Mouse (Mus musculus) midbrain, embryonic 15.5 days (tissue): ENCODE data around the gene Aldh9a1. TPM values are rescaled to one million over a fixed set of nuclear protein-coding genes. Genes with fewer than 3 reads are reported as not detected.

ENCODE experiments used
- ATAC-seq: fragments of 200-750 bp; cut with Nextera tagmentation; replicated peaks from 2 replicates; pipeline ENCODE4 v1.8.0; 2017; ENCODE audit warnings: moderate TSS enrichment
- H3K27ac ChIP-seq: fragments of 300-500 bp; sonication (generic); 2 replicates; pipeline ENCODE4 v1.5.1; 2015; ENCODE audit warnings: mild to moderate bottlenecking, inconsistent platforms
- H3K27me3 ChIP-seq: fragments of 300-500 bp; sonication (generic); replicated peaks from 2 replicates; pipeline ENCODE4 v1.6.1; 2015; ENCODE audit warnings: inconsistent platforms
- H3K36me3 ChIP-seq: fragments of 300-500 bp; sonication (generic); replicated peaks from 2 replicates; pipeline ENCODE4 v1.6.1; 2015; ENCODE audit warnings: inconsistent platforms
- H3K4me1 ChIP-seq: fragments of 300-500 bp; sonication (generic); 2 replicates; pipeline ENCODE4 v1.6.1; 2015; ENCODE audit warnings: inconsistent platforms
- H3K4me2 ChIP-seq: fragments of 300-500 bp; sonication (generic); 2 replicates; pipeline ENCODE4 v1.6.1; 2015; ENCODE audit warnings: inconsistent platforms, mild to moderate bottlenecking, moderate library complexity
- H3K4me3 ChIP-seq: fragments of 300-500 bp; sonication (generic); 2 replicates; pipeline ENCODE4 v1.5.1; 2015; ENCODE audit warnings: mild to moderate bottlenecking, inconsistent platforms
- H3K9ac ChIP-seq: fragments of 300-500 bp; sonication (generic); 2 replicates; pipeline ENCODE4 v1.6.1; 2015; ENCODE audit warnings: mild to moderate bottlenecking, inconsistent platforms
- H3K9me3 ChIP-seq: fragments of 300-500 bp; sonication (generic); 2 replicates; pipeline ENCODE4 v1.6.1; 2016; ENCODE audit warnings: inconsistent platforms
- WGBS: fragments of 180-500 bp; shearing (Covaris S2); methylation state at CpG from one replicate; pipeline ENCODE4 v1.1.7; 2015; ENCODE audit warnings: mixed read lengths; 5-methylcytosine and 5-hydroxymethylcytosine counted together
- polyA plus RNA-seq: library from polyadenylated mRNA; unstranded; fragments of >200 nt; fragmentation: Nextera tagmentation; extraction: Ambion mirVana; gene quantifications from 2 replicates; pipeline ENCODE4 v1.2.1, GENCODE M21; 2015

Aldh9a1 gene
- polyA plus RNA-seq, 1 experiment from 2014 or later, result 33.4 TPM

GRCm38 (mm10) chr1:167379751-167380150, 30.0 kb downstream of the Aldh9a1 start:
- H3K4me1 ChIP-seq, result no peaks in the 10 kb centered on the region
- no peak for ATAC-seq

GRCm38 (mm10) chr1:167380223-167380622, 30.4 kb downstream of the Aldh9a1 start:
- Histone ChIP-seq H3K4me1 (no peaks in the 10 kb centered on the region), H3K4me3 (no peak overlapping the region), H3K4me2 (no peak overlapping the region), H3K9ac (no peak overlapping the region), H3K27ac (no peak overlapping the region), H3K27me3 (no peaks in the 10 kb centered on the region), H3K36me3 (peaks cover 6% of the 10 kb centered on the region; the same call in 1 of the 2 replicates), H3K9me3 (no peaks in the 10 kb centered on the region)
- 72% methylated on average over 2 of the region's 2 CpGs for WGBS
- no peak for ATAC-seq

More at GRCm38 (mm10) chr1:167379751-167380150, 30.0 kb downstream of the Aldh9a1 start:
- 68% methylated on average over 5 of the region's 5 CpGs for WGBS
- H3K4me3 ChIP-seq, result no peak overlapping the region
- H3K4me2 ChIP-seq, result no peak overlapping the region
- no peak overlapping the region for H3K9ac ChIP-seq
- no peaks in the 10 kb centered on the region for H3K27me3 ChIP-seq
- no peak overlapping the region for H3K27ac ChIP-seq
- H3K9me3 ChIP-seq, result no peaks in the 10 kb centered on the region
- H3K36me3 ChIP-seq, result peaks cover 6% of the 10 kb centered on the region; the same call in 1 of the 2 replicates

GRCm38 (mm10) chr1:167381050-167382015, 31.5 kb downstream of the Aldh9a1 start:
- Histone ChIP-seq H3K9ac (no peak overlapping the region), H3K27me3 (no peaks in the 10 kb centered on the region), H3K36me3 (peaks cover 1% of the 10 kb centered on the region; the same call in 1 of the 2 replicates), H3K4me2 (no peak overlapping the region), H3K9me3 (no peaks in the 10 kb centered on the region), H3K27ac (no peak overlapping the region), H3K4me1 (no peaks in the 10 kb centered on the region), H3K4me3 (no peak overlapping the region)
- WGBS, result 88% methylated on average over 8 of the region's 8 CpGs
- ATAC-seq, result no peak

- no peaks in the 10 kb centered on the region for H3K9me3 ChIP-seq
- H3K4me2 ChIP-seq, result no peak overlapping the region
- WGBS, result 85% methylated on average over 7 of the region's 7 CpGs
- no peak overlapping the region for H3K9ac ChIP-seq
- no peaks in the 10 kb centered on the region for H3K36me3 ChIP-seq
- no peaks in the 10 kb centered on the region for H3K27me3 ChIP-seq
- no peaks in the 10 kb centered on the region for H3K4me1 ChIP-seq
- no peak overlapping the region for H3K27ac ChIP-seq
- no peak overlapping the region for H3K4me3 ChIP-seq
- ATAC-seq, result no peak
These were observed 32.5 kb downstream of the Aldh9a1 start for GRCm38 (mm10) chr1:167382316-167382715.

- no peak overlapping the region for H3K9ac ChIP-seq
- WGBS, result 81% methylated on average over 5 of the region's 5 CpGs
- no peak overlapping the region for H3K4me2 ChIP-seq
- no peaks in the 10 kb centered on the region for H3K9me3 ChIP-seq
- no peaks in the 10 kb centered on the region for H3K27me3 ChIP-seq
- H3K27ac ChIP-seq, result no peak overlapping the region
- no peak for ATAC-seq
- no peak overlapping the region for H3K4me3 ChIP-seq
- H3K4me1 ChIP-seq, result no peaks in the 10 kb centered on the region
- H3K36me3 ChIP-seq, result no peaks in the 10 kb centered on the region
These were observed 33.0 kb downstream of the Aldh9a1 start for GRCm38 (mm10) chr1:167382763-167383162.

- Histone ChIP-seq H3K27me3 (no peaks in the 10 kb centered on the region), H3K9ac (no peak overlapping the region), H3K4me1 (no peaks in the 10 kb centered on the region), H3K4me3 (no peak overlapping the region), H3K9me3 (no peaks in the 10 kb centered on the region), H3K27ac (no peak overlapping the region), H3K36me3 (no peaks in the 10 kb centered on the region), H3K4me2 (no peak overlapping the region)
- no peak for ATAC-seq
- WGBS, result 86% methylated on average over 5 of the region's 5 CpGs
These were observed 33.4 kb downstream of the Aldh9a1 start for GRCm38 (mm10) chr1:167383178-167383577.

GRCm38 (mm10) chr1:167384156-167384555, 34.4 kb downstream of the Aldh9a1 start:
- no peak overlapping the region for H3K27ac ChIP-seq
- H3K27me3 ChIP-seq, result no peaks in the 10 kb centered on the region
- H3K9me3 ChIP-seq, result no peaks in the 10 kb centered on the region
- 83% methylated on average over 3 of the region's 3 CpGs for WGBS
- no peaks in the 10 kb centered on the region for H3K36me3 ChIP-seq
- no peaks in the 10 kb centered on the region for H3K4me1 ChIP-seq
- no peak overlapping the region for H3K9ac ChIP-seq
- H3K4me3 ChIP-seq, result no peak overlapping the region
- no peak for ATAC-seq
- H3K4me2 ChIP-seq, result no peak overlapping the region

- WGBS, result 89% methylated on average over 2 of the region's 2 CpGs
- H3K27ac ChIP-seq, result no peak overlapping the region
- ATAC-seq, result no peak
- no peaks in the 10 kb centered on the region for H3K27me3 ChIP-seq
- H3K4me2 ChIP-seq, result no peak overlapping the region
- H3K9ac ChIP-seq, result no peak overlapping the region
- H3K36me3 ChIP-seq, result no peaks in the 10 kb centered on the region
- no peak overlapping the region for H3K4me3 ChIP-seq
- no peaks in the 10 kb centered on the region for H3K9me3 ChIP-seq
- no peaks in the 10 kb centered on the region for H3K4me1 ChIP-seq
These were observed 35.4 kb downstream of the Aldh9a1 start for GRCm38 (mm10) chr1:167385211-167385610.

- WGBS, result 41% methylated on average over 5 of the region's 5 CpGs
- no peaks in the 10 kb centered on the region for H3K27me3 ChIP-seq
- no peak overlapping the region for H3K9ac ChIP-seq
- no peak overlapping the region for H3K27ac ChIP-seq
- H3K9me3 ChIP-seq, result no peaks in the 10 kb centered on the region
- H3K36me3 ChIP-seq, result no peaks in the 10 kb centered on the region
- ATAC-seq, result no peak
- no peaks in the 10 kb centered on the region for H3K4me1 ChIP-seq
- H3K4me2 ChIP-seq, result no peak overlapping the region
- no peak overlapping the region for H3K4me3 ChIP-seq
These were observed 35.8 kb downstream of the Aldh9a1 start for GRCm38 (mm10) chr1:167385636-167386035.

- Histone ChIP-seq H3K27ac (no peak overlapping the region), H3K27me3 (no peaks in the 10 kb centered on the region; the same call in 1 of the 2 replicates), H3K4me1 (no peaks in the 10 kb centered on the region), H3K9me3 (no peaks in the 10 kb centered on the region), H3K4me2 (no peak overlapping the region), H3K4me3 (no peak overlapping the region), H3K36me3 (no peaks in the 10 kb centered on the region), H3K9ac (no peak overlapping the region)
- 56% methylated on average over 2 of the region's 2 CpGs for WGBS
- no peak for ATAC-seq
These were observed 36.7 kb downstream of the Aldh9a1 start for GRCm38 (mm10) chr1:167386466-167386865.

- Histone ChIP-seq H3K27ac (no peak overlapping the region), H3K4me1 (peaks cover 5% of the 10 kb centered on the region), H3K4me3 (no peak overlapping the region), H3K4me2 (no peak overlapping the region), H3K9ac (no peak overlapping the region), H3K9me3 (no peaks in the 10 kb centered on the region), H3K27me3 (no peaks in the 10 kb centered on the region; the same call in 1 of the 2 replicates), H3K36me3 (no peaks in the 10 kb centered on the region)
- no peak for ATAC-seq
- WGBS, result 91% methylated on average over 2 of the region's 2 CpGs
These were observed 37.5 kb downstream of the Aldh9a1 start for GRCm38 (mm10) chr1:167387310-167387709.

- Histone ChIP-seq H3K27ac (no peak overlapping the region), H3K9me3 (no peaks in the 10 kb centered on the region), H3K27me3 (no peaks in the 10 kb centered on the region; the same call in 1 of the 2 replicates), H3K36me3 (no peaks in the 10 kb centered on the region), H3K9ac (no peak overlapping the region), H3K4me2 (no peak overlapping the region), H3K4me3 (no peak overlapping the region), H3K4me1 (peaks cover 9% of the 10 kb centered on the region)
- no peak for ATAC-seq
- WGBS, result 77% methylated on average over 3 of the region's 3 CpGs
These were observed 38.0 kb downstream of the Aldh9a1 start for GRCm38 (mm10) chr1:167387796-167388195.

- no peak overlapping the region for H3K4me2 ChIP-seq
- H3K27ac ChIP-seq, result no peak overlapping the region
- 81% methylated on average over 6 of the region's 6 CpGs for WGBS
- H3K4me1 ChIP-seq, result peaks cover 15% of the 10 kb centered on the region
- H3K36me3 ChIP-seq, result no peaks in the 10 kb centered on the region
- H3K27me3 ChIP-seq, result no peaks in the 10 kb centered on the region; the same call in 1 of the 2 replicates
- no peaks in the 10 kb centered on the region for H3K9me3 ChIP-seq
- H3K4me3 ChIP-seq, result no peak overlapping the region
- no peak overlapping the region for H3K9ac ChIP-seq
- no peak for ATAC-seq
These were observed 38.8 kb downstream of the Aldh9a1 start for GRCm38 (mm10) chr1:167388571-167388970.
